Mouse (Mus musculus) embryonic facial prominence, embryonic 10.5 days (tissue): Measurements from ENCODE around the gene Arpc5l. TPM values are rescaled to one million over a fixed set of nuclear protein-coding genes. Genes with fewer than 3 reads are reported as not detected.

ENCODE experiments used
- DNase-seq: peaks from one replicate; pipeline ENCODE4 v3.0.0-alpha.2; 2017; ENCODE audit warnings: low spot score
- H3K27ac ChIP-seq: fragments of 300-500 bp; sonication (generic); replicated peaks from 2 replicates; pipeline ENCODE4 v1.5.1; 2016; ENCODE audit warnings: mild to moderate bottlenecking
- H3K27me3 ChIP-seq: fragments of 300-500 bp; sonication (generic); replicated peaks from 2 replicates; pipeline ENCODE4 v1.6.1; 2016; ENCODE audit warnings: low read depth, mild to moderate bottlenecking; ENCODE audit not compliant: poor library complexity, severe bottlenecking
- H3K36me3 ChIP-seq: fragments of 300-500 bp; sonication (generic); replicated peaks from 2 replicates; pipeline ENCODE4 v1.6.1; 2016; ENCODE audit warnings: mild to moderate bottlenecking, moderate library complexity
- H3K4me1 ChIP-seq: fragments of 300-500 bp; sonication (generic); 2 replicates; pipeline ENCODE4 v1.6.1; 2016
- H3K4me3 ChIP-seq: fragments of 300-500 bp; sonication (generic); 2 replicates; pipeline ENCODE4 v1.5.1; 2016; ENCODE audit warnings: mild to moderate bottlenecking, moderate library complexity
- H3K9me3 ChIP-seq: fragments of 300-500 bp; sonication (generic); 2 replicates; pipeline ENCODE4 v1.6.1; 2016; ENCODE audit warnings: mild to moderate bottlenecking
- WGBS: fragments of 180-500 bp; shearing (Covaris S2); methylation state at CpG from one replicate; pipeline ENCODE4 v1.1.7; 2016; 5-methylcytosine and 5-hydroxymethylcytosine counted together
- polyA plus RNA-seq: library from polyadenylated mRNA; unstranded; fragments of >200 nt; fragmentation: Nextera tagmentation; extraction: Ambion mirVana; gene quantifications from 2 replicates; pipeline ENCODE4 v1.2.1, GENCODE M21; 2016

Gene Arpc5l
- polyA plus RNA-seq, 1 experiment from 2014 or later: 124 TPM

GRCm38 (mm10) chr2:38986580-38986979 lies 18.6 kb upstream of the Arpc5l start:
- 87% methylated on average over 3 of the region's 3 CpGs for WGBS
- no peaks in the 10 kb centered on the region for H3K36me3 ChIP-seq
- no peak overlapping the region for H3K4me3 ChIP-seq
- H3K27ac ChIP-seq: no peak overlapping the region
- H3K9me3 ChIP-seq: peaks cover 5% of the 10 kb centered on the region; the same call in 1 of the 2 replicates
- 0 out of 2 replicates have a peak, but pooled peaks cover 6% of the 10 kb centered on the region for H3K4me1 ChIP-seq
- no peaks in the 10 kb centered on the region for H3K27me3 ChIP-seq
- DNase-seq: no peak

DNA sequence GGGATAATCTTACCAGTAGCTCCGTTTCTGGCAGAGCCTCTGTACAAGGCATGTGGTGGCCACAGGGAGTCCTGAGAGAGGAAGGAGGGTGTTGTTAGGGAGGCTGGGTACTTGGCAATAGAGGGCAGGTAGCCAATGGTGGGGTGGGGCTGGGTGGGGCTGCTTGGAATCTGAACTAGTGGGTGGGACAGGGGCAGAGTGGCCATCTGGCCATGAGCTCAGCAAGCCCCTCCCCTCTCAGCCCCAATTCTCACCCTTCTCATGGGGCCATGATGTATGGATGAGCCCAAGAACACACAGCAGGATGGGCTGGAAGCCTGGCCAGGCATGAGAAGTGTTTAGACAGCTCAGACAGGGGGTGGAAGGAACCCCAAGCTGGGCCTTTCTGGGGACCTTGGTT lies 17.8 kb upstream of the Arpc5l start:
- no peaks in the 10 kb centered on the region for H3K27me3 ChIP-seq
- 0 out of 2 replicates have a peak, but pooled peaks cover 6% of the 10 kb centered on the region for H3K4me1 ChIP-seq
- 73% methylated on average over 1 of the region's 1 CpGs for WGBS
- peaks cover 5% of the 10 kb centered on the region; the same call in 1 of the 2 replicates for H3K9me3 ChIP-seq
- H3K36me3 ChIP-seq: no peaks in the 10 kb centered on the region
- DNase-seq: no peak
- H3K4me3 ChIP-seq: no peak overlapping the region
- peak overlapping the region; percentile 1; the same call in 1 of the 2 replicates for H3K27ac ChIP-seq

DNA sequence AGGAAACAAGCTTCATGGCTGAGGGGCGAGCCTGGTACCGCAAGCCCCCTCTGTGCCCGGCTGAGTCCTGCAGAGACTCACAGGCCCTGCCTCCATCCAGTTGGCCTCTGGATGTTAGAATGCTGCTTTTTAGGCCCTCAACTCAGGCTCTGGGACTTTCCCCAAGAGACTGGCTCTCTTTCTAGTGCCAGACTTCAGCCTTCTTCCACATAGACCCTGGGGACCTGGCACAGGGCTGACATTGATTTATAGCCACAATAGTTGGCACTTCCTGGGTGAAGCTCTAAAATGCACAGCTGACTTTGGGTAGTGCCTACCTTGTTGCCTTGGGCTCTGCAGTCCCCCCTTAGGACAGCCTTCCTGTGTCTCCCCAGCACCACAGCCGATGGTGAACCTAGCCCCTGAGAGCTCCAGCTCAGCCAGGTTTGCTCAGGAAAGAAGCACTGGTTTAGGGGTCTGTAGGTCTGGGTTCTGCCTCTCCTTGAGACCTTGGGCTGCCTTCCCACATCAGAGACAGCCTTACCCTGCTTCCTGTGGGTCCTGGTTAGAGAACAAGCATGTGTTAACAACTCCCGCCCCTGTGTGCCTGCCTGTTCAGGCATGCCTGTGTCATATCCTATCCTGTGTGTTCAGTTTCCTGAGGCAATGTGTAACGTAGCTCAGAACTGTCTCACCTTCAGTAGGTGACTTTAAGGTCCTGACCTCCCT lies 17.2 kb upstream of the Arpc5l start:
- H3K27me3 ChIP-seq: no peaks in the 10 kb centered on the region
- H3K36me3 ChIP-seq: no peaks in the 10 kb centered on the region
- H3K27ac ChIP-seq: 0 out of 2 replicates have a peak overlapping the region, but pooled peaks have one; percentile 1
- H3K9me3 ChIP-seq: peaks cover 5% of the 10 kb centered on the region; the same call in 1 of the 2 replicates
- 73% methylated on average over 6 of the region's 6 CpGs for WGBS
- no peak overlapping the region for H3K4me3 ChIP-seq
- H3K4me1 ChIP-seq: 0 out of 2 replicates have a peak, but pooled peaks cover 6% of the 10 kb centered on the region
- DNase-seq: peak; percentile 26

DNA sequence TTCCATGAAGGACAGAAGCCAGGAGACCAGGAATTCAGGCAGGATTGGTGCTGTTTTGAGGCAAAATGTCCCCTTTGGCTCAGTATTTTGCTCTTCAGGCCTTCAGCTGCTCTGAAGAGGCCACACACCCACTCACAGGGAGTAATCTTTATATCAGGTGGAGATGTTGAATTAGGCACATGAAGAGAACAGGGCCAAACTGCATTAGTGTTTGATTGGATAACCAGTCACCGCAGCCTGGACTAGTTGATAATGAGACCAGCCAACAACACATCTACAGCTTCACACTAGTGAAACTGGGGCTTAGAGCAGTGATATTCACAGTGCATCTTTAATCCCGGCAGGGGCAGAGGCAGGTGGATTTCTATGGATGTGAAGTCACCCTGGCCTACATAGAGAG lies 16.2 kb upstream of the Arpc5l start:
- no peaks in the 10 kb centered on the region for H3K36me3 ChIP-seq
- H3K27me3 ChIP-seq: no peaks in the 10 kb centered on the region
- H3K4me1 ChIP-seq: 0 out of 2 replicates have a peak, but pooled peaks cover 6% of the 10 kb centered on the region
- no peak overlapping the region for H3K27ac ChIP-seq
- no peak for DNase-seq
- H3K4me3 ChIP-seq: no peak overlapping the region
- H3K9me3 ChIP-seq: 0 out of 2 replicates have a peak, but pooled peaks cover under 1% of the 10 kb centered on the region
- WGBS: 95% methylated on average over 2 of the region's 2 CpGs

DNA sequence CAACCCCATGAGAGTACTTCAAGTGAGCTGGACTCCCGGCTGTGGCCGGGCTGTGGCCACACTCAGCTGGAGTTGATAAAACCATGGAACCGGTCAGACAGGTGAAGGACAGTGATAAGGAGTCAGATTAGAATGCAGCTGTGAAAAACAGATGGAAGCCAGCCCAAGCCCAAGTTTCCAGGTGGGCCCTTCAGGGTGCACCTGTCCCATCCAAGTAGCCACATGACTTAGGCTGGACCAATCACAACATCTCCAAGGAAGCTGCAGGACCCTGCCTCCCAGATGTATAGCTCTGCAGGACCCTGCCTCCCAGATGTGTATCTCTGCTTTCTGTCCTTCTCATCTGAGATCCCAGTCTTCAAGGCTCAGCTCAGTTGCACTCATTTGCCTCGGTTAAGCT lies 13.1 kb upstream of the Arpc5l start:
- DNase-seq: no peak
- 0 out of 2 replicates have a peak, but pooled peaks cover 6% of the 10 kb centered on the region for H3K4me1 ChIP-seq
- H3K27ac ChIP-seq: no peak overlapping the region
- peaks cover 4% of the 10 kb centered on the region for H3K27me3 ChIP-seq
- 71% methylated on average over 4 of the region's 4 CpGs for WGBS
- H3K36me3 ChIP-seq: no peaks in the 10 kb centered on the region
- H3K4me3 ChIP-seq: no peak overlapping the region
- H3K9me3 ChIP-seq: no peaks in the 10 kb centered on the region

DNA sequence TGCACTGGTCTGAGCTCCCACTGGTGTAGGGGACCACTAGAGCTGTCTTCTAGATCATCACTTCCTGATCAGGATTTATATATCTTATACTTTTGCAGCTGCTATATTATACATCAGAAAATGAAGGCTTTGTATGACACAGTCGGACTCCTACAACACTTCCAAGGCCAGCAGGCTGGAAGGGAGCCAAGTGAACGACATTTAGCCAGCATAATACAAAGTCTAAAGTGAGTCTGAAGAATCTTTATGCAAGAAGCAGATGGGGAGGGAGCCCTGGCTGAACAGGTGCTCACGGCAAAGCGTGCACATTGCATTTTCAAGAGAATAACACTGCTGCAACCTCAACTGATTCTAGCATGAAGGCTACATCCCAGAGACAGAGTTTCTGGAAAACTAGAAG lies 12.7 kb upstream of the Arpc5l start:
- Histone ChIP-seq H3K27ac (no peak overlapping the region), H3K4me1 (peaks cover 7% of the 10 kb centered on the region; the same call in 1 of the 2 replicates), H3K36me3 (no peaks in the 10 kb centered on the region), H3K9me3 (no peaks in the 10 kb centered on the region), H3K4me3 (no peak overlapping the region), H3K27me3 (peaks cover 9% of the 10 kb centered on the region)
- no peak for DNase-seq
- 71% methylated on average over 4 of the region's 4 CpGs for WGBS

- Histone ChIP-seq H3K4me1 (peaks cover 20% of the 10 kb centered on the region), H3K27ac (peak within 1 kb of the TSS; percentile 69), H3K9me3 (no peaks in the 10 kb centered on the region), H3K4me3 (peak within 1 kb of the TSS; percentile 53), H3K27me3 (peaks cover 9% of the 10 kb centered on the region), H3K36me3 (peaks cover 37% of the 10 kb centered on the region)
- WGBS: 15% methylated on average over 33 of the region's 33 CpGs
- DNase-seq: peak; percentile 92
These were observed 7.5 kb upstream of the Arpc5l start, which contains the start of gene Wdr38 for GRCm38 (mm10) chr2:38997386-38998374. Gene Wdr38 (plus strand): TSS chr2:38997476.

DNA sequence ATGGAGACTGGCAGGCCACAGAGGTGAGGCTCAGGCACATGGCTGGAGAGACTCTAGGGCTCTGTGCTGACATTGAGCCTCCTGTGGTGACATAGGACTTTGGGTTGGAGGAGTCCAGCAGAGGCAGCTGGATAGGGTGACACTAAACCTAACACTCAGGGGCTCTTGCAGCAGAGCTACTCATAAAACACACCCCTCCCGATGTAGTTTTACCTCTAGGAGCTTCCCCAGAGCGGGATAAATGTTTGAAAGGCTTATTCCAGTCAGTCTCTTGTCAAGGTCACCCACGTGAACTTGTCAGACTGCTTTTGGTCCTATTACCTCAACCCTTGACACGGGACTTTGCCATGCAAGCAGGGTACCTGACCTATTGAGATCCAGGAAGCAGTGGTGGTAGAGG lies 5.8 kb upstream of the Arpc5l start:
- no peak overlapping the region for H3K27ac ChIP-seq
- H3K4me3 ChIP-seq: no peak overlapping the region
- WGBS: 67% methylated on average over 4 of the region's 4 CpGs
- peaks cover 35% of the 10 kb centered on the region for H3K4me1 ChIP-seq
- peaks cover 9% of the 10 kb centered on the region for H3K27me3 ChIP-seq
- DNase-seq: no peak
- H3K9me3 ChIP-seq: no peaks in the 10 kb centered on the region
- H3K36me3 ChIP-seq: peaks cover 52% of the 10 kb centered on the region

DNA sequence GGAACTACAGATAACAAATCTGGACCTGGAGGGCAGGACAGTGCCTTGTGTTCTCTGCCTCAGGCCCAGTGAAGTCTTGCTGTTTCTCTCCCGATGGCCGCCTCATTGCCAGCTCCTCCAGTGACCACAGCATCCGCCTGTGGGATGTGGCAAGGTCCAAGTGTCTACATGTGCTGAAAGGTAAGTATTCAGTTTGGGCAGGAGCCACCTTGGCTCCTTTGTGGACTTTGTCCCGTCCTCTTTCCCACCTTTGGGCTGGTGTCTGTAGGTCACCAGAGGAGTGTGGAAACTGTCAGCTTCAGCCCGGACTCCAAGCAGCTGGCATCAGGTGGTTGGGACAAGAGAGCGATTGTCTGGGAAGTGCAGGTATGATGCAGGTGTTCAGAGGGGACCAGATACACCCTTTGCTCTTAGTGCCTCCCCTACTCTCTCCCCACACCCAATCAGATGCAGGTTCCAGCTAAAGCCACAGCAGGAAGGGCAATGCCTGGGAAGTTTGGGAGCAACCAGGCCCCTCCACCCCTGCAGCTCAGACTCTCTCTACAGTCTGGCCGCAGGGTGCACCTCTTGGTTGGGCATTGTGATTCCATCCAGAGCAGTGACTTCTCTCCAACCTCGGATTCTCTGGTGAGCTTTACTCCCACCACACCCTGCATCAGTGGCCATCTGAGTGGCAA lies 5.1 kb upstream of the Arpc5l start:
- peak; percentile 13 for DNase-seq
- peaks cover 35% of the 10 kb centered on the region for H3K4me1 ChIP-seq
- no peak overlapping the region for H3K27ac ChIP-seq
- H3K4me3 ChIP-seq: no peak overlapping the region
- no peaks in the 10 kb centered on the region for H3K9me3 ChIP-seq
- H3K27me3 ChIP-seq: peaks cover 9% of the 10 kb centered on the region
- peaks cover 52% of the 10 kb centered on the region for H3K36me3 ChIP-seq
- 68% methylated on average over 8 of the region's 8 CpGs for WGBS

DNA sequence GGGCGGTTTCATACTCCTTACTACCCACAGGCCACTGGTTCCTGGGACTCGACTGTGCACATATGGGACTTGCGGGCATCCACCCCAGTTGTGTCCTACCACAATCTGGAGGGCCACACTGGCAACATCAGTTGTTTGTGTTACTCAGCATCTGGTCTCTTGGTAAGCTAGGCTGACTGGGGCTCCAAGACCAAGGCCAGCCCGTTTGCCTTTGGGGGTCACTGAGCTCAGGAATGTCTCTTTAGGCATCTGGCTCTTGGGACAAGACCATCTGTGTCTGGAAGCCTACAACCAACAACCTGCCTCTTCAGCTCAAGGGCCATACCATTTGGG lies 4.6 kb upstream of the Arpc5l start:
- WGBS: 86% methylated on average over 4 of the region's 4 CpGs
- peaks cover 52% of the 10 kb centered on the region for H3K36me3 ChIP-seq
- DNase-seq: no peak

DNA sequence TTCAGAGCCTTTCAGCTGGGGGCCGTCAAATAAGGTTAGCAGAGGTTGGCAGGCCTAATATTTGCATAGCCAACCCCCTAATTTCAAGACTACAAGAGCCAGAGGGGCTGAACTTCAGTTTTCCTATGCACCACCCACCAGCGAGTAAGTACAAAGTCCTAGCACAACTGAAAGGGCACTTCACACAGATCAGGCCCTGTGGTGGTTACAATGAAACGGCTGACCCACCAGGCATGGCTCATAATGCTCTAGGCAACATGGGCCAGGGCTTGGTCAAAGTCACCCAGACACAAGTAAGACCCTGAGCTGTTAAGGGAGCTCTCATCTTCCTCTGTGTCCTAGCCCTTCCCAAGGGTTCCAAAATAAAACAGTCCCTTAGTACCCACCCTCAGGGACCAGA lies 3.3 kb upstream of the Arpc5l start:
- Histone ChIP-seq H3K36me3 (peaks cover 52% of the 10 kb centered on the region), H3K4me1 (peaks cover 48% of the 10 kb centered on the region), H3K9me3 (no peaks in the 10 kb centered on the region), H3K4me3 (no peak overlapping the region), H3K27me3 (peaks cover 6% of the 10 kb centered on the region), H3K27ac (no peak overlapping the region)
- 82% methylated on average over 3 of the region's 3 CpGs for WGBS
- no peak for DNase-seq

More for the DNA sequence above, 4.6 kb upstream of the Arpc5l start:
- Histone ChIP-seq H3K9me3 (no peaks in the 10 kb centered on the region), H3K27me3 (peaks cover 9% of the 10 kb centered on the region), H3K4me3 (no peak overlapping the region), H3K27ac (no peak overlapping the region), H3K4me1 (peaks cover 35% of the 10 kb centered on the region)

GRCm38 (mm10) chr2:39003106-39003505 lies 2.0 kb upstream of the Arpc5l start:
- peaks cover 52% of the 10 kb centered on the region for H3K36me3 ChIP-seq
- peaks cover 44% of the 10 kb centered on the region for H3K4me1 ChIP-seq

More at GRCm38 (mm10) chr2:39003106-39003505, 2.0 kb upstream of the Arpc5l start:
- Histone ChIP-seq H3K9me3 (no peaks in the 10 kb centered on the region), H3K4me3 (peak overlapping the region; percentile 92), H3K27me3 (no peaks in the 10 kb centered on the region), H3K27ac (no peak overlapping the region)
- 61% methylated on average over 8 of the region's 8 CpGs for WGBS
- no peak for DNase-seq
